Mouse (Mus musculus) heart, adult 2 months (tissue): ENCODE measurements at regions not wholly inside any gene's neighbourhood (a gene's known extent, or its start where the extent isn't known, plus 50 kb on each side); places are given as distances from the start of the nearest gene placed in this dataset.
"Not testable (repeated sequence)": the region's sequence is repeated elsewhere in the genome, so short reads cannot be mapped to it uniquely, and the experiment has no call there.

ENCODE experiments used
- DNase-seq, 2 experiments: peaks; one replicate each; pipeline ENCODE4 v3.0.0; 2021
- H3K27ac ChIP-seq: fragments of 200-600 bp; 2 replicates; pipeline ENCODE4 v1.8.1; 2022
- H3K27me3 ChIP-seq: fragments of 200-500 bp; 2 replicates; pipeline ENCODE4 v1.6.1; 2012; ENCODE audit warnings: mild to moderate bottlenecking, low read length, inconsistent platforms, mixed read lengths; ENCODE audit not compliant: control insufficient read depth, insufficient read depth
- H3K36me3 ChIP-seq: fragments of 200-500 bp; 2 replicates; pipeline ENCODE4 v1.6.1; 2012; ENCODE audit warnings: low read length, inconsistent platforms; ENCODE audit not compliant: control insufficient read depth, insufficient read depth
- H3K4me1 ChIP-seq: fragments of 200-500 bp; 2 replicates; pipeline ENCODE4 v1.6.1; 2011; ENCODE audit warnings: low read length; ENCODE audit not compliant: control insufficient read depth, insufficient read depth
- H3K4me3 ChIP-seq: fragments of 200-600 bp; 2 replicates; pipeline ENCODE4 v1.8.1; 2022
- H3K79me2 ChIP-seq: fragments of 200-500 bp; replicated peaks from 2 replicates; pipeline ENCODE4 v1.6.1; 2012; ENCODE audit warnings: mild to moderate bottlenecking, inconsistent platforms, low read length, moderate library complexity, mixed read lengths; ENCODE audit not compliant: control insufficient read depth, insufficient read depth
- H3K9ac ChIP-seq: fragments of 200-500 bp; 2 replicates; pipeline ENCODE4 v1.6.1; 2012; ENCODE audit warnings: low read depth, mild to moderate bottlenecking, control low read depth, inconsistent platforms, low read length, mixed read lengths
- CTCF ChIP-seq: fragments of 200-600 bp; IDR thresholded peaks from 2 replicates; pipeline ENCODE4 v1.8.1; 2022; ENCODE audit warnings: antibody characterized with exemption, mild to moderate bottlenecking, moderate library complexity
- EP300 ChIP-seq: fragments of 200-500 bp; IDR thresholded peaks from 2 replicates; pipeline ENCODE4 v1.6.1; 2011; ENCODE audit warnings: low read depth, low read length, control low read depth; ENCODE audit not compliant: insufficient read depth
- POLR2A ChIP-seq: fragments of 200-500 bp; IDR thresholded peaks from 2 replicates; pipeline ENCODE4 v1.6.1; 2011; ENCODE audit warnings: mild to moderate bottlenecking, low read depth, low read length, control low read depth; ENCODE audit not compliant: insufficient read depth
- WGBS: fragments of 180-500 bp; shearing (Covaris S2); methylation state at CpG from one replicate; pipeline ENCODE4 v1.1.7; 2018; 5-methylcytosine and 5-hydroxymethylcytosine counted together
- intact Hi-C: fragments of 180-260 bp; cut with DNase I; formaldehyde crosslinking; loops from one replicate; pipeline ENCODE4 v1.15.1; 2025

- Histone ChIP-seq H3K36me3 (no peaks in the 10 kb centered on the region), H3K27me3 (no peaks in the 10 kb centered on the region), H3K4me1 (no peaks in the 10 kb centered on the region), H3K4me3 (no peak overlapping the region), H3K79me2 (no peaks in the 10 kb centered on the region), H3K9ac (no peak overlapping the region), H3K27ac (no peak overlapping the region)
- no peak for TF ChIP-seq EP300
- TF ChIP-seq CTCF, result no peak
- no peak for TF ChIP-seq POLR2A
- WGBS, result 66% methylated on average over 7 of the region's 7 CpGs
- DNase-seq, result no peak
- intact Hi-C loops, result no loop called here
These were observed 850.4 kb downstream of the Robo2 start for GRCm38 (mm10) chr16:73561216-73561615.

- Histone ChIP-seq H3K36me3 (no peaks in the 10 kb centered on the region), H3K4me3 (no peak overlapping the region), H3K4me1 (no peaks in the 10 kb centered on the region), H3K27ac (no peak overlapping the region), H3K79me2 (no peaks in the 10 kb centered on the region), H3K27me3 (no peaks in the 10 kb centered on the region), H3K9ac (no peak overlapping the region)
- no peak for TF ChIP-seq POLR2A
- no peak for TF ChIP-seq EP300
- intact Hi-C loops, result no loop called here
- no peak for DNase-seq
- WGBS, result 80% methylated on average over 4 of the region's 4 CpGs
These were observed 854.7 kb downstream of the Robo2 start for GRCm38 (mm10) chr16:73556940-73557339.

- H3K4me3 ChIP-seq, result no peak overlapping the region
- TF ChIP-seq POLR2A (no peak), CTCF (no peak)
- no peak for DNase-seq
- intact Hi-C loops, result no loop called here
- no peaks in the 10 kb centered on the region for H3K79me2 ChIP-seq
- H3K36me3 ChIP-seq, result no peaks in the 10 kb centered on the region
- 77% methylated on average over 3 of the region's 3 CpGs for WGBS
- H3K27ac ChIP-seq, result no peak overlapping the region
- no peak overlapping the region for H3K9ac ChIP-seq
- no peaks in the 10 kb centered on the region for H3K4me1 ChIP-seq
- no peaks in the 10 kb centered on the region for H3K27me3 ChIP-seq
These were observed 868.0 kb downstream of the Robo2 start for GRCm38 (mm10) chr16:73543651-73544050.

GRCm38 (mm10) chr16:73538040-73538439 is 873.6 kb downstream of the Robo2 start:
- H3K27me3 ChIP-seq, result no peaks in the 10 kb centered on the region
- WGBS, result 91% methylated on average over 7 of the region's 7 CpGs
- intact Hi-C loops, result no loop called here
- no peaks in the 10 kb centered on the region for H3K79me2 ChIP-seq
- no peaks in the 10 kb centered on the region for H3K4me1 ChIP-seq
- no peaks in the 10 kb centered on the region for H3K36me3 ChIP-seq
- no peak for DNase-seq
- H3K4me3 ChIP-seq, result no peak overlapping the region
- H3K27ac ChIP-seq, result no peak overlapping the region
- TF ChIP-seq EP300 (no peak), CTCF (no peak), POLR2A (no peak)
- H3K9ac ChIP-seq, result no peak overlapping the region

- H3K4me3 ChIP-seq, result no peak overlapping the region
- TF ChIP-seq CTCF, result no peak
- no peak for TF ChIP-seq EP300
- TF ChIP-seq POLR2A, result no peak
- 84% methylated on average over 7 of the region's 7 CpGs for WGBS
- intact Hi-C loops, result no loop called here
- no peaks in the 10 kb centered on the region for H3K27me3 ChIP-seq
- no peaks in the 10 kb centered on the region for H3K79me2 ChIP-seq
- H3K36me3 ChIP-seq, result no peaks in the 10 kb centered on the region
- no peak overlapping the region for H3K9ac ChIP-seq
- no peak for DNase-seq
- no peak overlapping the region for H3K27ac ChIP-seq
- no peaks in the 10 kb centered on the region for H3K4me1 ChIP-seq
These were observed 874.1 kb downstream of the Robo2 start for GRCm38 (mm10) chr16:73537541-73537940.

- Histone ChIP-seq H3K4me1 (no peaks in the 10 kb centered on the region), H3K4me3 (no peak overlapping the region), H3K36me3 (no peaks in the 10 kb centered on the region), H3K79me2 (no peaks in the 10 kb centered on the region), H3K27me3 (no peaks in the 10 kb centered on the region), H3K27ac (no peak overlapping the region), H3K9ac (no peak overlapping the region)
- no peak for TF ChIP-seq CTCF
- TF ChIP-seq EP300, result no peak
- TF ChIP-seq POLR2A, result no peak
- intact Hi-C loops, result no loop called here
- DNase-seq, result no peak
- 64% methylated on average over 10 of the region's 10 CpGs for WGBS
These were observed 881.4 kb downstream of the Robo2 start for GRCm38 (mm10) chr16:73530191-73530590.

- H3K79me2 ChIP-seq, H3K27ac ChIP-seq, H3K36me3 ChIP-seq, H3K27me3 ChIP-seq, intact Hi-C loops, H3K4me1 ChIP-seq, H3K4me3 ChIP-seq, H3K9ac ChIP-seq, DNase-seq: not testable (repeated sequence)
- WGBS, result 50% methylated on average over 3 of the region's 3 CpGs
These were observed 888.7 kb downstream of the Robo2 start for GRCm38 (mm10) chr16:73522931-73523330.
